Mouse (Mus musculus) G1E (cell line): ENCODE results near the gene Cep112.

ENCODE experiments used
- CTCF ChIP-seq: IDR thresholded peaks from 2 replicates; pipeline ENCODE4 v1.5.1; 2012; ENCODE audit warnings: low read depth, low read length, inconsistent platforms, mixed read lengths
- GATA1 ChIP-seq: IDR thresholded peaks from 2 replicates; pipeline ENCODE4 v1.6.1; 2012; ENCODE audit warnings: borderline replicate concordance, low read length, inconsistent platforms, mixed read lengths
- POLR2AphosphoS5 ChIP-seq: IDR thresholded peaks from 2 replicates; pipeline ENCODE4 v1.6.1; 2012; ENCODE audit warnings: low read depth, low read length, inconsistent platforms; ENCODE audit not compliant: insufficient replicate concordance
- TAL1 ChIP-seq: conservative IDR thresholded peaks from 2 replicates; pipeline ENCODE4 v1.6.1; 2012; ENCODE audit warnings: low read depth, low read length, inconsistent platforms, mixed read lengths

- TF ChIP-seq GATA1 = no peak
- TF ChIP-seq CTCF = no peak
- no peak for TF ChIP-seq POLR2AphosphoS5
- no peak for TF ChIP-seq TAL1
These were observed 128.1 kb downstream of the Cep112 start for GRCm38 (mm10) chr11:108552997-108553622.
